Mouse (Mus musculus) kidney, embryonic 15.5 days (tissue): ENCODE measurements around the gene Tmem135. TPM values are rescaled to one million over a fixed set of nuclear protein-coding genes. Genes with fewer than 3 reads are reported as not detected.
A peak's percentile ranks its signal among the peaks of the same experiment; 100 is the strongest.

Experiments used
- ATAC-seq: fragments of 200-750 bp; cut with Nextera tagmentation; replicated peaks from 2 replicates; pipeline ENCODE4 v1.8.0; 2017; ENCODE audit warnings: moderate TSS enrichment; ENCODE audit not compliant: low FRiP score
- H3K27ac ChIP-seq: fragments of 300-500 bp; sonication (generic); 2 replicates; pipeline ENCODE4 v1.5.1; 2015; ENCODE audit warnings: mild to moderate bottlenecking, inconsistent platforms
- H3K27me3 ChIP-seq: fragments of 300-500 bp; sonication (generic); 2 replicates; pipeline ENCODE4 v1.6.1; 2015; ENCODE audit warnings: inconsistent platforms
- H3K36me3 ChIP-seq: fragments of 300-500 bp; sonication (generic); 2 replicates; pipeline ENCODE4 v1.6.1; 2015; ENCODE audit warnings: inconsistent platforms
- H3K4me1 ChIP-seq: fragments of 300-500 bp; sonication (generic); 2 replicates; pipeline ENCODE4 v1.6.1; 2015; ENCODE audit warnings: inconsistent platforms
- H3K4me2 ChIP-seq: fragments of 300-500 bp; sonication (generic); 2 replicates; pipeline ENCODE4 v1.6.1; 2015; ENCODE audit warnings: moderate library complexity, mild to moderate bottlenecking, inconsistent platforms
- H3K4me3 ChIP-seq: fragments of 300-500 bp; sonication (generic); replicated peaks from 2 replicates; pipeline ENCODE4 v1.5.1; 2015; ENCODE audit warnings: mild to moderate bottlenecking, inconsistent platforms
- H3K9ac ChIP-seq: fragments of 300-500 bp; sonication (generic); 2 replicates; pipeline ENCODE4 v1.6.1; 2015; ENCODE audit warnings: mild to moderate bottlenecking, inconsistent platforms
- H3K9me3 ChIP-seq: fragments of 300-500 bp; sonication (generic); replicated peaks from 2 replicates; pipeline ENCODE4 v1.6.1; 2016; ENCODE audit warnings: inconsistent platforms
- WGBS: fragments of 180-500 bp; shearing (Covaris S2); methylation state at CpG from one replicate; pipeline ENCODE4 v1.1.7; 2015; ENCODE audit warnings: mixed read lengths; 5-methylcytosine and 5-hydroxymethylcytosine counted together
- polyA plus RNA-seq: library from polyadenylated mRNA; unstranded; fragments of >200 nt; fragmentation: Nextera tagmentation; extraction: Ambion mirVana; gene quantifications from 2 replicates; pipeline ENCODE4 v1.2.1, GENCODE M21; 2015

The Tmem135 gene
- polyA plus RNA-seq, 1 experiment from 2014 or later: 34.0 TPM

DNA sequence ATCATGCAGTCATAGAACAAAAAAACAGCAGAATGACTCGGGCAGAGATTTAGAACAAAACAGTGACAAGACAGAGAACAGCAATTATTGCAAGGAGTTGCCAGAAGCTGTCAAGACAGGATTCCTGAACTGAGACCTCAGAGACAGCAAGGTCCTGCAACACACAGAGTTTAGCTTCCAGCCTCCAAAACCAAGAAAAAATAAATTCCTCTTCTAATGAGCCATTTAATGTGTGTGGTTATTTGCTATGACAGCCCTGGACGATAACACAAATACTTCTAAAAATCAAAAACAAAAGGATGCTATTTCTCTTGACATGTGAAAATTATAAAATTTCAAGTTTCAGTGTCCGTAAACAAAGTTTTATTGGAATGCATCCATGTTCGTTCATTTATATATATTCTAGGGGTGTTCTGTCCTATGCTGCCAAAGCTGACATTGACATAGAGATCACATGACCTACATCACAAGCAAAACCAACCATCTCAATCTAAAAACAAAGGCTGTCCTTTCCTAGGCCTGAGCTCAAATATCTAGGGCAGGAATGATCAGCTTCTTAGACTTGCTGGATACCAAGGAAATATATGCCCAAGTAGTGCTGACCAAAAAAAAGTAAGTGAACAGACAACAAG, 146.0 kb downstream of the Tmem135 start:
- H3K27ac ChIP-seq: peak overlapping the region; percentile 27; the same call in 1 of the 2 replicates
- H3K36me3 ChIP-seq: no peaks in the 10 kb centered on the region
- peaks cover 11% of the 10 kb centered on the region for H3K4me1 ChIP-seq
- no peak overlapping the region for H3K9ac ChIP-seq
- H3K9me3 ChIP-seq: no peaks in the 10 kb centered on the region
- 45% methylated on average over 4 of the region's 4 CpGs for WGBS
- H3K4me3 ChIP-seq: no peak overlapping the region
- H3K27me3 ChIP-seq: no peaks in the 10 kb centered on the region
- ATAC-seq: no peak
- no peak overlapping the region for H3K4me2 ChIP-seq

DNA sequence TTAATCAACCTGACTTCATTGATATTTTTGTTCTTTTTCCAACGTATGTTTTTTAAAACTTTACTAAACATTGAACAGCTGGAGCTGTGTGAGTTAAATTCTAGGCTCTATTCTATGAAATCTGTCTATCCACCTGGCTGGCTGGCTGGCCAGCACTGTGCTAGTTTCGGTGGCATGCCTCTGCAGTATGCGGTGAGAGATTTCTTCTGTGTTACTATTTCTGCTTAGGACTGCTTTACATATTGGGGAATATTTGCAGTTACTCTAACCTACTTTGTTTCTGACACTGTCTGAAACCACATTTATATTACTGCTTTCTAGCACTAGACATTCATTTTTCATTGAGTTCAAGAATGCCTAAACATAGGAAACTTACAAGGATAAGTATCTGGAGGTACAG, 150.2 kb downstream of the Tmem135 start:
- Histone ChIP-seq H3K9ac (no peak overlapping the region), H3K27ac (no peak overlapping the region), H3K4me2 (no peak overlapping the region), H3K27me3 (no peaks in the 10 kb centered on the region), H3K4me1 (peaks cover 11% of the 10 kb centered on the region), H3K9me3 (no peaks in the 10 kb centered on the region), H3K4me3 (no peak overlapping the region), H3K36me3 (no peaks in the 10 kb centered on the region)
- ATAC-seq: no peak
- 75% methylated on average over 3 of the region's 3 CpGs for WGBS

DNA sequence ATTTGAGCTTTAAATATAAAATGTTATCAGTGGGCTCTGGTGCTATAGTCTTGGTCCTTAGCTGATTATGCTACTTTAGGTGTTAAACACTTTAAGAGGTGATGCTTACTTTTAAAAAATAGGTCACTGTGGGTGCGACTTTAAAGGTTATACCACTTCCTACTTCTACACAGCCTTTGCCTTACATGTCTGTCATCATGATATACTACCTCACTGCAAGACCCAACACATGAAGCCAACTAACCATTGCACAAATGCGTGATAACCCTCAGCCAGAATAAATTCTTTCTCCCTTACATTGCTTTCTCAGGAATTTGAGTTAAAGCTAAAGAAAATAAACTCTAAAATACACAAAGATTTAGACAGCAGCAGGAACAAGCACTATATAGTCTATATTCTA, 150.7 kb downstream of the Tmem135 start:
- H3K4me3 ChIP-seq: no peak overlapping the region
- no peak for ATAC-seq
- H3K9me3 ChIP-seq: no peaks in the 10 kb centered on the region
- no peaks in the 10 kb centered on the region for H3K36me3 ChIP-seq
- no peak overlapping the region for H3K4me2 ChIP-seq
- no peak overlapping the region for H3K9ac ChIP-seq
- H3K27me3 ChIP-seq: no peaks in the 10 kb centered on the region
- peaks cover 13% of the 10 kb centered on the region for H3K4me1 ChIP-seq
- no peak overlapping the region for H3K27ac ChIP-seq
- 48% methylated on average over 2 of the region's 2 CpGs for WGBS

DNA sequence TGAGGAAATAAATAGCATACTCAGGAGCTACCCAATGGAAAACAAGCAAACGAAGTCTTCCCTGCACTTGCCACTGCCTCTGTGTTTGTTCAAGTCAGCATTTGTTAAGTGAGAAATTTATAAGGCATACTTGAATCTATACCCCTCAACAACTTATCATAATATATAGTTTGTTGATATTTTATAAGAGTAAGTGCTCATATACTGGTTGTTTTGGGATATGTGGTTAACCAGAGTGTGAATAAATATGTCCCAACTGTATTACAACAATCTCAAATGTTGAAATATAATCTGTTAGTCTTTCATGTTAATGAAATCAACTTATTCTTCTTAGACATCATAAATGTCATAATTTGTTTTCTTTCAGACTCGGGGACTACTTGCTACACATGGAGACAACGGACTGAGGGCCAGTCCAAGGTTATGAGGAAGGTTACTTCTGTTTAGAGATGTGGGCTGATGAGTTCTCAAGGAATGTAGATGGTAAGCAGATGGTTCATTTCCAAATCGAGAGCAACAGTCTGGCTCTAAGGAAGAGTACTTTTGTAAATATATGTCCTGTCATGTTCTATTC, 152.1 kb downstream of the Tmem135 start:
- Histone ChIP-seq H3K36me3 (no peaks in the 10 kb centered on the region), H3K9me3 (no peaks in the 10 kb centered on the region), H3K27me3 (no peaks in the 10 kb centered on the region), H3K9ac (no peak overlapping the region), H3K27ac (no peak overlapping the region), H3K4me1 (peaks cover 15% of the 10 kb centered on the region), H3K4me2 (no peak overlapping the region), H3K4me3 (no peak overlapping the region)
- WGBS: 60% methylated on average over 4 of the region's 4 CpGs
- ATAC-seq: no peak

DNA sequence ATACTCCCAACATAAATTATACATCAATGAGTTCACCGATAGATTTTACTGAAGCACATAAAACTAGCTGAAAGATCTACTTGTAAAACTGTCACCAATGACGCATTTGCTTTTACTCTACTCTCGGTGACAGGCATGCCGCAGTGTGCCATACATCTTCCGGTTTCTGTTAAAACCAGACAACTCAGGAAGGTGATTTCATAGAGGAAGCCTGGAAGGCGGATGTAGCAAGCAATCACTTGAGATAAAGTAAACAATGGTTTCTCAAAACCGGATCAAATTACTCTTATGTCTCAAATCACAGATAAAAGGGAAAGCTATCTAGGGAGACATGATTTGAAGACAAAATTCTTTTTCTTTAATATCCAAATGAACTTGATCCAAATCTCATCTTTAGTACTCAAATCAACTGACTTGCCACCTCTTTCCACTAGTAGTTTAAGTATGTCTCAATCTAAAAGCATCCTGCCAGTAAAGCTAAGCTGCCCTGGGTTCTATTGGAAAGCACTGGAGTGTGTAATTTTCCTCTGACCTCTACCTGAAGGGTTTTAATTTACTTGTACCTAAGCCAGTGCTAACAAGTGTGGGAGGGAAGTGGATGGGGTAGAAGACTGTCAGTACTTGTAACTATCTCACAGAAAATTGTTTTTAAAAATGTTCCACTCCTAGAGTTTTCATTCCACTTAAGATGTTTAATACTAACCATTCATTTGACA, 155.7 kb downstream of the Tmem135 start:
- ATAC-seq: peak; percentile 86
- H3K4me2 ChIP-seq: no peak overlapping the region
- H3K4me1 ChIP-seq: peaks cover 16% of the 10 kb centered on the region
- H3K27ac ChIP-seq: peak overlapping the region; percentile 63; the same call in 1 of the 2 replicates
- H3K36me3 ChIP-seq: no peaks in the 10 kb centered on the region
- H3K27me3 ChIP-seq: no peaks in the 10 kb centered on the region
- no peaks in the 10 kb centered on the region for H3K9me3 ChIP-seq
- H3K9ac ChIP-seq: no peak overlapping the region
- H3K4me3 ChIP-seq: no peak overlapping the region
- WGBS: 5% methylated on average over 7 of the region's 7 CpGs

DNA sequence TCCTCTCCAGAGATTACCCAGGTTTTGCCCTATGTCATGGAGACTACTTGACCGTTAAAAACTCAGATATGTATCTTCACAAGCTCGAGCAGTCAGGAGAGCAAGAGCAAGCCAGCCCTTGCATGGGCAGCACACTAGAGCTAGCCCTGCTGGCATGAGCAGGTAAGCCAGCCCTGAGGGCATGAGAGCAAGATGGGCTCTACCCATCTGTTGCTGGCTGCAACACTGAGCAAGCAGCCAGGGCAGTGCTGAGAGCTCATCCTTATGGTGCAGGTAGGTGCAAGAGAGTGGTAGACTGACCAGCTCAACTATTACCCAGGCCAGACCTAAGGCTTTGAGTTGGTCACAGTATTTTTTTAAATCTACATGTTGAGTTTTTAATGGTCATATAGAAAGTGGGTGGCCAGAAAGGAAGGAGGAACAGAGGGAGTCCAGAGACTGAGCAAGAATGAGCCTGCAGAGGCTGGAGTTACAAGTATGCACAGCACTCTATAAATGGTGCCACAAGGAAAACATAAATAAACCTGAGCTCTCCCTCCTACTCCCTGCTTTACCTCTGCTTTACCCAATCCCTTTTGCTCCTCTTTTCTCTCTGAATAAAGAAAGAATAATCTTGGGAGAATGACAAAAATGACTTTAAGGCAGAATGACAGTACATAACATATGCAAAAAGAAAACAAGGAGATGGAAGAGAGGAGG, 156.9 kb downstream of the Tmem135 start:
- no peaks in the 10 kb centered on the region for H3K36me3 ChIP-seq
- no peaks in the 10 kb centered on the region for H3K9me3 ChIP-seq
- 0 out of 2 replicates have a peak overlapping the region, but pooled peaks have one; percentile 34 for H3K27ac ChIP-seq
- H3K4me1 ChIP-seq: peaks cover 16% of the 10 kb centered on the region
- no peaks in the 10 kb centered on the region for H3K27me3 ChIP-seq
- WGBS: 78% methylated on average over 2 of the region's 2 CpGs
- peak; percentile 40; the same call in 1 of the 2 replicates for ATAC-seq
- H3K4me3 ChIP-seq: no peak overlapping the region
- H3K4me2 ChIP-seq: no peak overlapping the region
- no peak overlapping the region for H3K9ac ChIP-seq

DNA sequence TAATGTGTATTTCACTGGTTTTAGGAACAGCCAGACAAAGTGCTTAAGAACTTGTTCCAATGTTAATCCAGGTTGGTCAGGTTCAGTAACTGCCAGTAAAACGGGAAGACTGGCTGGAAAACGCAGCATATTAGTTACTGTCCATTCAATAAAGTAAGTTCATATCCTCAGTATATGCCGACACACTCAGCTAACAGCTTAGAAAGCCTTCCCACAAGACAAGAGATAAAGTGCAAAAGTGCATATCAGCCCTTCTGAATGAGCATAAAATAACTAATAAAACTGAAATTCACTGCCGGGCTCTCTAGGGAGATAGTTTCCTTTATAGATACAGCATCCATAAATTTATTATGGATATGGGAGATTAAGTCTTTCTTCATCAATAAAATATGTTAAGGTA, 161.5 kb downstream of the Tmem135 start:
- Histone ChIP-seq H3K4me3 (no peak overlapping the region), H3K36me3 (peaks cover 12% of the 10 kb centered on the region; the same call in 1 of the 2 replicates), H3K9me3 (no peaks in the 10 kb centered on the region), H3K4me2 (no peak overlapping the region), H3K4me1 (peaks cover 9% of the 10 kb centered on the region), H3K27me3 (no peaks in the 10 kb centered on the region), H3K9ac (no peak overlapping the region), H3K27ac (no peak overlapping the region)
- no peak for ATAC-seq
- 79% methylated on average over 4 of the region's 4 CpGs for WGBS

DNA sequence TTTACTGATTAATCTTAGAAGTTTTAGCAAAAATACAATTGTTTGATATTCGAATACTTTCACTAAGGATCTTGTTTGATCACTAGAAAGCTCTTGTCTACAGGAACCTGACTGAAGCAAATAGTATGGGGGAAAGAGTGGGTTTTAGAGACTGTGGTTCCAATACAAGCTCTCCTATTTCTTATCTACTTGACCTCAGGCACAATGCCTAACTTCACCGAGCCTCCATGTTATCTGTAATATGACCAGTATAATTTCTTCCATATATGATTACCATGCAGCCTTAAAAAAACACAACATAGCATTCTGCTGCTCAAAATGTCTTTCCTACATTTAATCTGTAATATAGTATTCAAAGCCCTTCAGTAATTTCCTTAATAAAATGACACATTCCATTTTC, 161.9 kb downstream of the Tmem135 start:
- no peaks in the 10 kb centered on the region for H3K9me3 ChIP-seq
- H3K36me3 ChIP-seq: peaks cover 12% of the 10 kb centered on the region; the same call in 1 of the 2 replicates
- WGBS: 82% methylated on average over 2 of the region's 2 CpGs
- ATAC-seq: no peak
- H3K4me2 ChIP-seq: no peak overlapping the region
- H3K27me3 ChIP-seq: no peaks in the 10 kb centered on the region
- peaks cover 4% of the 10 kb centered on the region for H3K4me1 ChIP-seq
- H3K27ac ChIP-seq: no peak overlapping the region
- no peak overlapping the region for H3K9ac ChIP-seq
- H3K4me3 ChIP-seq: no peak overlapping the region

DNA sequence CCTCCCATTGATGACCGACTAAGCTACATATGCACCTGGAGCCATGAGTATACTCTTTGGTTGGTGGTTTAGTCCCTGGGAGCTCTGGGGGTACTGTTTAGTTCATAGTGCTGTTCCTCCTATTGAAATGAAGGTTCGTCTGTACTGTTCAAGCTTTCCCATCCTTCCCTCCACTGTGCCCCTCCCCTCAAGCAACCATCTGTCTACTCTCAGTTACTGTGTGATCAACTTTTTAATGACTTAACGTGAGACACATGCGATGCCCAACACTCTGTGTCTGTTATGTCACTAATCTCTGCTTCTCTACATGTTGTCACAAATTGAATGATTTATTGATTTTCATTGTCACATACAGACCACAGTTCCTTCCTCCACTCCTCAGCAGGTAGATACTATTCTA, 164.4 kb downstream of the Tmem135 start:
- ATAC-seq: no peak
- Histone ChIP-seq H3K4me2 (no peak overlapping the region), H3K27ac (no peak overlapping the region), H3K4me1 (no peaks in the 10 kb centered on the region), H3K9me3 (no peaks in the 10 kb centered on the region), H3K9ac (no peak overlapping the region), H3K27me3 (no peaks in the 10 kb centered on the region), H3K4me3 (no peak overlapping the region), H3K36me3 (peaks cover 12% of the 10 kb centered on the region; the same call in 1 of the 2 replicates)
- WGBS: 86% methylated on average over 4 of the region's 4 CpGs

DNA sequence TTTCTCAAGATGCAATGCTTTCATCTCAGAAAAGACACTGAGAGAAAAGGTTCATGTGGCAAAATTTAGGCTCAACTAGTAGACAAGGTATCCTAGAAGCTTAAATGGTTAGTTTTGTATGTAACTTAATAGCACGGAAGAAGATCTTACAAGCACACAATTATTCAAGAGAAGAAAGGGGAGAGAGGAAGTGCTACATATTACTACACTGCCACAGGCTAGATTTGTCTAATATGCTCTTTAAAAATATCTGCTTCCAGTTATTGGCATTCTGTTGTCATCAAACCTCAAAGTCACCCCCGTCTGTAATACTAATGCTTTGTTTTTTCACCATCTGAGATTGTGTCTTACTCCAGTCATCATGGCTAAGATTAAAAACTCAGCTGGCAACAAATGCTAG, 167.4 kb downstream of the Tmem135 start:
- Histone ChIP-seq H3K4me3 (no peak overlapping the region), H3K27me3 (no peaks in the 10 kb centered on the region), H3K4me2 (no peak overlapping the region), H3K36me3 (peaks cover 12% of the 10 kb centered on the region; the same call in 1 of the 2 replicates), H3K4me1 (no peaks in the 10 kb centered on the region), H3K9ac (no peak overlapping the region), H3K27ac (0 out of 2 replicates have a peak overlapping the region, but pooled peaks have one; percentile 20), H3K9me3 (no peaks in the 10 kb centered on the region)
- ATAC-seq: no peak
- 75% methylated on average over 2 of the region's 2 CpGs for WGBS

DNA sequence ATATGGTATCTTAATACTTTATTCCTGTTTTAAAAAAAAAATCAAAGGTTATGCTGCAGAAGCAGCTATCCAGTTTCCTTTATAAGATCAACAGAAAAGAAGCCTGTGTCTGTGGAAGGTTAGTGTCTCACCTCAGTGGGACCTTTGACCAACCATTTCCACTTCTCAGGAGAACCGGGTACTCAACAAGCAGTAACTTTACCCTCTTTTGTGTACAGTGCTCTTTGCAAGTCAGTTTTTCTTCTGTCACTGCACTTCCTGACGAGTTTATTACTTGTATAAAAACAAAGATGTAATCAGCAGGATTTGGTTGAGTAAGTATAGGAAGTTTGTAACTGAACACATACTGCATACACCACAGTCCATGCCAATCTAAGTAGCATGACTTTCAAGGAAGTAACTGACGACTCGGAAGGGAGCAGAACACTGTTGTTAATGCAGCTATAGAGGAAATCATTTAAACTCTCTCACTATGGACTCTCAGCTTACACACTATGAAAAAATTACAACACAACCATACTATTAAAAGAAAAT, 168.0 kb downstream of the Tmem135 start:
- H3K4me2 ChIP-seq: no peak overlapping the region
- ATAC-seq: peak; percentile 60
- no peaks in the 10 kb centered on the region for H3K27me3 ChIP-seq

More for the DNA sequence above, 168.0 kb downstream of the Tmem135 start:
- Histone ChIP-seq H3K9me3 (no peaks in the 10 kb centered on the region), H3K27ac (peak overlapping the region; percentile 1; the same call in 1 of the 2 replicates), H3K9ac (no peak overlapping the region), H3K4me1 (no peaks in the 10 kb centered on the region), H3K4me3 (no peak overlapping the region), H3K36me3 (peaks cover 12% of the 10 kb centered on the region; the same call in 1 of the 2 replicates)
- 8% methylated on average over 4 of the region's 4 CpGs for WGBS
